Mouse (Mus musculus) left cerebral cortex, adult 8-10 months (tissue): Measurements from ENCODE around the gene Bag3. TPM values are rescaled to one million over a fixed set of nuclear protein-coding genes. Genes with fewer than 3 reads are reported as not detected.

Experiments
- microRNA-seq, 2 experiments: library from miRNA; unstranded; fragments of <30 nt; microRNA quantifications; one replicate each; pipeline ENCODE4 v1.2.0; 2022
- total RNA-seq, 4 experiments: library from RNA; stranded (reverse); gene quantifications; 2 replicates each; pipeline ENCODE4 v1.2.4; 2022

The Bag3 gene
- total RNA-seq, 4 experiments from 2014 or later: 8.2 to 10.2 (median 9.3) TPM

Small RNA genes within 50 kb of the gene (microRNA-seq; reads per million reads assigned to microRNA genes)
- 0 reads per million in 2 experiments for gene Gm24365

Other genes with a start within 250 kb of the Bag3 start
- 10 to 100 TPM; 25.7 to 29.4 (median 28.9) TPM for gene BC017158, start 225.4 kb upstream of the Bag3 start, total RNA-seq
- gene Rgs10, start 104.9 kb upstream of the Bag3 start, total RNA-seq: 10 to 100 TPM; 50.1 to 65.5 (median 59.0) TPM
- 100 to 1,000 TPM in 1 of 4 experiments, 10 to 100 TPM in 3; 95.4 to 105 (median 96.3) TPM for gene Tial1, start 61.9 kb upstream of the Bag3 start, total RNA-seq
- 100 to 1,000 TPM; 103 to 109 (median 107) TPM for gene Inpp5f, start 87.7 kb downstream of the Bag3 start, total RNA-seq
- gene Mcmbp, start 216.9 kb downstream of the Bag3 start, total RNA-seq: 10 to 100 TPM; 24.4 to 26.8 (median 25.6) TPM
- gene Sec23ip, start 221.3 kb downstream of the Bag3 start, total RNA-seq: 10 to 100 TPM; 34.3 to 41.5 (median 34.8) TPM